Comparison of ENCODE assay signal across 15 mouse cellular contexts in genomic region chr12:70026233-70026632, GRCm38 (mm10).
"Had no signal": no experiment of that assay in that cellular context is flagged by ENCODE, and none has a peak within 500 bp of the region (broad histone marks: within the 10 kb centered on the region; RNA-seq: fewer than 3 reads in every experiment).

No protein-coding gene starts in this region.

- H3K9ac ChIP-seq: neural tube, embryonic 15.5 days; stomach, embryonic 15.5 days had no signal

- H3K4me1 ChIP-seq: neural tube, embryonic 15.5 days; stomach, embryonic 15.5 days had no signal

- H3K4me2 ChIP-seq: neural tube, embryonic 15.5 days; stomach, embryonic 15.5 days had no signal

- H3K27ac ChIP-seq: neural tube, embryonic 15.5 days; stomach, embryonic 15.5 days; stomach, postnatal 0 days had no signal

- H3K27me3 ChIP-seq: neural tube, embryonic 15.5 days; stomach, embryonic 15.5 days had no signal

- H3K9me3 ChIP-seq: neural tube, embryonic 15.5 days; stomach, embryonic 15.5 days had no signal

- DNase-seq: retina, postnatal 1 day; right cerebral cortex, adult 18-20 months; right cerebral cortex, postnatal 14 days; right cerebral cortex, postnatal 25 days; right cerebral cortex, postnatal 4 days; spleen, adult 18-20 months; thymus, adult 18-20 months; thymus, adult 2 months; thymus, postnatal 14 days; thymus, postnatal 25 days; thymus, postnatal 36 days; thymus, postnatal 4 days had no signal

- H3K4me3 ChIP-seq: neural tube, embryonic 15.5 days; stomach, embryonic 15.5 days had no signal
